Mouse (Mus musculus): Measurements from ENCODE around the gene 1700001P01Rik.

- TF ChIP-seq CTCF (IDR thresholded peaks at IDR 0.05; ENCODE audit: low read depth) (no peak), EP300 (IDR thresholded peaks at IDR 0.05; ENCODE audit: low read depth) (no peak)
Measured at GRCm38 (mm10) chr11:97808093-97808492, 32.4 kb upstream of the 1700001P01Rik start.

Measured in liver, embryonic 14.5 days (tissue).